Mouse (Mus musculus): ENCODE data around the gene Metap1.
A peak's percentile ranks its signal among the peaks of the same experiment; 100 is the strongest.
"Not testable (repeated sequence)": the region's sequence is repeated elsewhere in the genome, so short reads cannot be mapped to it uniquely, and the experiment has no call there.

Metap1 gene

GRCm38 (mm10) chr3:138499854-138500740, 10.8 kb upstream of the Metap1 start:
- DNase-seq (ENCODE audit: low spot score in 2 of 2) = no peak

DNA sequence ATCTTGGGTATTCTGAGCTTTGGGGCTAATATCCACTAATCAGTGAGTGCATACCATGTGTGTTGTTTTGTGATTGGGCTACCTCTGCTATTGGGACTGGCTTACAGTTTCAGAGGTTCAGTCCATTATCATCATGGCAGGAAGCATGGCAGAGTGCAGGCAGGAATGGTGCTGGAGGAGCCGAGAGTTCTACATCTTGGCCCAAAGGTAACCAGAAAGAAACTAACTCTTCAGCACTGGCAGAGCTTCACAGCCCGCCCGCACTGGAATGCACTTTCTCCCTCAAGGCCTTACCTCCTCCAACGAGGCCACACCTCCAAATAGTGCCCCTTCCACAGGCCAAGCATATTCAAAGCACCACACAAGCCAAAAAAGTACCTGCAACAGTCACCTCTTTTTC, 9.4 kb upstream of the Metap1 start:
- no peak for DNase-seq (ENCODE audit: low spot score in 2 of 2)

- peak in 1 of 2 experiments; percentile 25 for DNase-seq (ENCODE audit: low spot score in 2 of 2)
Observed at GRCm38 (mm10) chr3:138495166-138496145, 6.1 kb upstream of the Metap1 start.

- no peak for DNase-seq (ENCODE audit: low spot score in 2 of 2)
Observed at GRCm38 (mm10) chr3:138494565-138494964, 5.2 kb upstream of the Metap1 start.

- no peak for DNase-seq (ENCODE audit: low spot score in 2 of 2)
Observed at GRCm38 (mm10) chr3:138493668-138494067, 4.4 kb upstream of the Metap1 start.

GRCm38 (mm10) chr3:138490034-138490337, 671 bp upstream of the Metap1 start:
- DNase-seq (ENCODE audit: low spot score in 2 of 2) = no peak

GRCm38 (mm10) chr3:138488584-138489326, 560 bp downstream of the Metap1 start:
- peak in 1 of 2 experiments; percentile 12 for DNase-seq (ENCODE audit: low spot score in 2 of 2)

GRCm38 (mm10) chr3:138483240-138483639, 6.1 kb downstream of the Metap1 start:
- DNase-seq (ENCODE audit: low spot score in 2 of 2) = no peak

- no peak for DNase-seq (ENCODE audit: low spot score in 2 of 2)
Observed at GRCm38 (mm10) chr3:138481526-138482284, 7.6 kb downstream of the Metap1 start.

DNA sequence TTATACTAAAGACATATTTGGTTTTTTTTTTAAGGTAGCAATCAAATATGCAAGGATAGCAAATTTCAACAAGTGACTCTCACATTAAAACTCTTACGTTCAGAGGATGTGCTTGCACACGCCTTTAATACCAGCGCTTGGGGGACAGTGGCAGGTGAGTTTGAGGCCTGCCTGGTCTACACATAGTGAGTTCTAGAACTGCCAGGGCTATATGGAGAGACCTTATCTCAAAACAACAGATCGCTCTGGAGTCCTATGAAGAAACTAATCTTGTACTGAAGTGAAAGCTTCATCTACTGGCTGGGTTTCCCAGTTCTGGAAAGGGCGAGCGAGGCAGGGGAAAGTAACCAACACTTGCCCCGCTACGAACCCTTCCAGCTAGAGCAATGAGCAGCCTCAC, 9.8 kb downstream of the Metap1 start:
- DNase-seq (ENCODE audit: low spot score in 2 of 2) = no peak

DNA sequence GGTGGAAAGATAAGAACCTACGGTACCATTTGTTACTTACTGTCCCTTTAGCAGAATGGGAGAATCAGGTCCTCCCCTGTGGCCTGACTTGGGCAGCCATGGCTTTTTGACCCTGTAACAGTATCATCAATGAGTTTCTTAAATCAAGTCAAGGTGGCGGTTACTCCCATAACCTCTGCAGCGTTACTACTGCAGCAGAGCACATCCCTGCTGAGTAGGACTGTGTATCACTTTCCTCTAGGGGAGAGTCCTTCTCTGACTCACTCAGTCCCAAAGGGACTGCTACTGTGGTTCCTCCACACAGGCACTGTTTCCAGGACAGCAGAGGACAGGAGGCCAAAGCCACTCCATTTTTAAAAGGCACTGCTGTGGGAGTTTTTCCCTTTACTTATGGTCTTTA, 18.2 kb downstream of the Metap1 start:
- DNase-seq (ENCODE audit: low spot score in 2 of 2) = no peak

DNA sequence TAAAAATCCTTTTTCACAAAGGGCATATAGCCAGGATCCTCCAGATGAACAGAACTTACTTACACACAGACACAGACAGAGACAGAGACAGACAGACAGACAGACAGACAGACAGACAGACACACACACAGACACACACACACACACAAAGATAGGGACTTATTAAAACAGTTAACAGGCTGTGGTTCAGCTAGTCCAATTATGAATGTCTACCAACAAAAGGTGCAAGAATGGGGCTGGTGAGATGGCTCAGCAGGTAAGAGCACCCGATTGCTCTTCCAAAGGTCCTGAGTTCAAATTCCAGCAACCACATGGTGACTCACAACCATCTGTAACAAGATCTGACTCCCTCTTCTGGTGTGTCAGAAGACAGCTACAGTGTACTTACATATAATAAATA, 22.7 kb downstream of the Metap1 start:
- DNase-seq (ENCODE audit: low spot score in 2 of 2) = not testable (repeated sequence)

- no peak for DNase-seq (ENCODE audit: low spot score in 2 of 2)
Observed at GRCm38 (mm10) chr3:138464573-138465147, 24.7 kb downstream of the Metap1 start.

DNA sequence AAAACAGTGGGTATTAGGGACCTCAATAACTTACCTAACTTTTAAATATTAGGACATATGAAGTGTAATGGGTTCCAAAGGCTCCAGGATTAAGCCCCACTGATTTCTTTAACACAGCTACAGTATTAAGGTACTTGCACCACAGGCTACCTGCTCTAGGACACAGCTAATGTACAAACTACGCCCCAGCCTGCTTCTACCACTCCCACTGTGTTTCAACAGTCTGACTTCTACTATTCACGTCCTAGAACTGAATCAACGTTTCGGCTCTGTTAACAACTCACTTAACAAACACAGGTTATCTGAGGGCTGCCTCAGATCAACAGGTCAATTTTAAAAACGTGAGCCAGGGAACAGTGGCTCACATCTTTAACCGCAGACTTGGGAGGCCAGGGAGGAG, 25.5 kb downstream of the Metap1 start:
- DNase-seq (ENCODE audit: low spot score in 2 of 2) = no peak

DNA sequence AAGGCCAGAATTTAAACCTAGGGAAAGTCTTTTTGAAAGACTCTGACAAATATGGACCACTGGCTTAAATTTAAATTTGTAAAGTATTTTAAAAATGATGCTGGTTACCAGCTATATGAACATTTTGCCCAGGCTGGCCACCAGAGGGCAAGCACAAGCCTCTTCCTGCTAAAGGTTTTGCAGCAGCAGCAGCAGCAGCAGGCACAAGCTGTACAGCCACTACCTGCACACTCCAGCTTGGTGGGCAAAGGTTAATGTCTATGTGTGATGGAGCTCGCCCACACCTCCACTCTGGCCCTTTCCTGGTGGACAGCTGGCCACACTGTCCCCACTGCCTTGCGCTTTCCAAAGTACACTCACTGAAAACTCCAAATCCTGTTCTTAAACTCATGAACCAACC, 26.2 kb downstream of the Metap1 start:
- no peak for DNase-seq (ENCODE audit: low spot score in 2 of 2)

DNA sequence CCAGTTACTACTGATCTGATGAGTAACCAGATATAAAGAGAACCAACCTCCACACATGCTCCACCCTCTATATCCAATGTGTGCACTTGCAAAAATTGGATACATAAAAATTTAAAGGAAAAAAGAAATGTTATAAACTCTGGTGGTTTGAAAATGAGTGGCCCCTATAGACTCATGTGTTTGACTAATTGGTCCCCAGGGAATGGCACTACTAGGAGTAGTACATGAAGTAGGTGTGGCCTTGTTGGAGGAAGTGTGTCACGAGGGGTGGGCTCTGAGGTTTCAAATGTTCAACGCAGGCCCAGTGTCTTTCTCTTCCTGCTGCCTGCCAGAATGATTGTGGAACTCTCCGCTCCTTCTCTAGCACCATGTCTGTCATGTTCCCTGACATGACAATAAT, 27.5 kb downstream of the Metap1 start:
- no peak for DNase-seq (ENCODE audit: low spot score in 2 of 2)

DNA sequence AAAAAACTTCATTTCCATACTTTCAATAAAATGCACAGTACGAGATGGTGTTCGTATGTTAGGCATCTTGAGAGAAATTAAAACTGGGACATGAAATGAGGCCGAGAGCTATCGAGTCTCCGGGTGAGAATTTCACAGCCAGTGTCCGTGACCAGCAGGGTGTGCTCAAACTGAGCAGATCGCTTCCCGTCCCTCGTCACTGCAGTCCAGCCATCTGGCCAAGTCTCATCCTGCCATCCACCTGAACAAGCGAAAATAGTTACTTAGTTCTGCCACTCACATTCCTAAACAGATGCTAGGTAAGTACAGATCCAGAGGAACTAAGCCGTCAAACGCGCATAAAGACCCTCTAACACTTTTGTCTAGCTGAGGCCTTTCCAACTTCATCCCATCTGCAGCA, 29.1 kb downstream of the Metap1 start:
- DNase-seq (ENCODE audit: low spot score in 2 of 2) = peak in 1 of 2 experiments; percentile 34

GRCm38 (mm10) chr3:138458441-138458840, 30.9 kb downstream of the Metap1 start:
- DNase-seq (ENCODE audit: low spot score in 2 of 2) = no peak

GRCm38 (mm10) chr3:138454711-138455435, 34.4 kb downstream of the Metap1 start:
- no peak for DNase-seq (ENCODE audit: low spot score in 2 of 2)

- no peak for DNase-seq (ENCODE audit: low spot score in 2 of 2)
Observed at GRCm38 (mm10) chr3:138454234-138454633, 35.1 kb downstream of the Metap1 start.
